In the genomic region with DNA sequence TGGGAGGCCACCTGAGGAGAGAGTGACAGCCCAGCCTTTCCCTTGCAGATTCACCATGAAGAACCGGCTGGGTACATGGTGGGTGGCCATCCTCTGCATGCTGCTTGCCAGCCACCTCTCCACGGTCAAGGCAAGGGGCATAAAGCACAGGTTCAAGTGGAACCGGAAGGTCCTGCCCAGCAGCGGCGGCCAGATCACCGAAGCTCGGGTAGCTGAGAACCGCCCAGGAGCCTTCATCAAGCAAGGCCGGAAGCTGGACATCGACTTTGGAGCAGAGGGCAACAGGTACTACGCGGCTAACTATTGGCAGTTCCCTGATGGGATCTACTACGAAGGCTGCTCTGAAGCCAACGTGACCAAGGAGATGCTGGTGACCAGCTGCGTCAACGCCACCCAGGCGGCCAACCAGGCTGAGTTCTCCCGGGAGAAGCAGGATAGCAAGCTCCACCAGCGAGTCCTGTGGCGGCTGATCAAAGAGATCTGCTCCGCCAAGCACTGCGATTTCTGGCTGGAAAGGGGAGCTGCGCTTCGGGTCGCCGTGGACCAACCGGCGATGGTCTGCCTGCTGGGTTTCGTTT, we compare ENCODE assay signal across 9 mouse cellular contexts. TPM values are rescaled to one million over a fixed set of nuclear protein-coding genes. Genes with fewer than 3 reads are reported as not detected.
DNase-seq lines count a peak whose midpoint lies in the region; ATAC-seq lines count a peak whose summit lies in the region.
"Had no signal": no experiment of that assay in that cellular context is flagged by ENCODE, and none has a peak within 500 bp of the region (broad histone marks: within the 10 kb centered on the region; RNA-seq: fewer than 3 reads in every experiment).

No protein-coding gene starts in this region.

- H3K27ac ChIP-seq in heart, embryonic 14.5 days (replicated peaks in 1 of 2; ENCODE audit: control insufficient read depth in 1 of 2, insufficient read depth in 1 of 2, low read depth in 2 of 2, low read length in 2 of 2): no peak overlapping the region
- H3K27ac ChIP-seq in midbrain, embryonic 13.5 days: no peak overlapping the region

- no peaks in the 10 kb centered on the region for H3K9me3 ChIP-seq in heart, embryonic 14.5 days (ENCODE audit: control insufficient read depth, low read length)
- H3K9me3 ChIP-seq in midbrain, embryonic 13.5 days: no peaks in the 10 kb centered on the region

- peak overlapping the region; percentile 29 to 32 for H3K4me3 ChIP-seq in heart, embryonic 14.5 days (ENCODE audit: control insufficient read depth in 1 of 2, insufficient read depth in 1 of 2, low read depth in 1 of 2, low read length in 2 of 2)
- H3K4me3 ChIP-seq in midbrain, embryonic 13.5 days (replicated peaks): 0 out of 2 replicates have a peak overlapping the region, but pooled peaks have one; percentile 2

- peak overlapping the region; percentile 65 for H3K4me2 ChIP-seq in heart, embryonic 14.5 days (ENCODE audit: low read length)
- H3K4me2 ChIP-seq in midbrain, embryonic 13.5 days (replicated peaks): peak overlapping the region; percentile 41

- no peak for ATAC-seq in heart, embryonic 14.5 days (ENCODE audit: insufficient number of reproducible peaks, insufficient read depth, low FRiP score, low read depth)
- no peak for ATAC-seq in midbrain, embryonic 13.5 days
- ATAC-seq in CD4-positive, CD25-positive, alpha-beta regulatory T cell, adult 4 months: no peak

- H3K4me1 ChIP-seq in heart, embryonic 14.5 days (ENCODE audit: control insufficient read depth in 2 of 2, insufficient read depth in 2 of 2, low read length in 2 of 2): peaks cover 16 to 25% of the 10 kb centered on the region in 2 experiments; a peak in 3 of 4 replicates
- peaks cover 27% of the 10 kb centered on the region for H3K4me1 ChIP-seq in midbrain, embryonic 13.5 days (replicated peaks)

- 15% methylated on average over 29 of the region's 29 CpGs for WGBS in heart, embryonic 14.5 days
- WGBS in midbrain, embryonic 13.5 days: 20% methylated on average over 29 of the region's 29 CpGs

- DNase-seq in urinary bladder, postnatal 14 days (ENCODE audit: low spot score): peak; percentile 7
- no peak for DNase-seq in urinary bladder, postnatal 25 days (ENCODE audit: low spot score)
- DNase-seq in kidney, postnatal 10 days: peak; percentile 25
- no peak for DNase-seq in B cell, adult 2 months
- DNase-seq in urinary bladder, postnatal 36 days (ENCODE audit: low spot score in 2 of 2): no peak

- H3K27me3 ChIP-seq in heart, embryonic 14.5 days (ENCODE audit: control insufficient read depth, insufficient read depth, low read length): peaks cover 21% of the 10 kb centered on the region
- H3K27me3 ChIP-seq in midbrain, embryonic 13.5 days: peaks cover 51% of the 10 kb centered on the region

- H3K9ac ChIP-seq in heart, embryonic 14.5 days (ENCODE audit: low read length): peak overlapping the region; percentile 45
- H3K9ac ChIP-seq in midbrain, embryonic 13.5 days (replicated peaks): peak overlapping the region; percentile 25; the same call in 1 of the 2 replicates

- H3K36me3 ChIP-seq in heart, embryonic 14.5 days (ENCODE audit: control insufficient read depth, insufficient read depth, low read length): no peaks in the 10 kb centered on the region
- no peaks in the 10 kb centered on the region for H3K36me3 ChIP-seq in midbrain, embryonic 13.5 days

RNA-seq across cellular contexts. Expression of gene Prnd, which starts 2.4 kb away (rescaled TPM):
- polyA plus RNA-seq in heart, embryonic 14.5 days (2014; fragmentation: Nextera tagmentation; extraction: Ambion mirVana): 29.7 and 37.8 TPM in 2 replicates
- polyA plus RNA-seq in midbrain, embryonic 13.5 days (2015; fragmentation: Nextera tagmentation; extraction: Ambion mirVana): 8.7 and 9.2 TPM in 2 replicates
- polyA plus RNA-seq in CD4-positive, CD25-positive, alpha-beta regulatory T cell, adult 4 months (2017; shearing (Covaris generic)): under 1 TPM in 1 of 2 experiments, not detected in 1; 0.19 TPM

RNA-seq across cellular contexts. Expression of gene Prn, which starts 43.3 kb away (rescaled TPM):
- not detected in 2 replicates for polyA plus RNA-seq in heart, embryonic 14.5 days (2014; fragmentation: Nextera tagmentation; extraction: Ambion mirVana)
- 0.34 TPM in 1 of 2 replicates, not detected in the other for polyA plus RNA-seq in midbrain, embryonic 13.5 days (2015; fragmentation: Nextera tagmentation; extraction: Ambion mirVana)
- not detected for polyA plus RNA-seq in CD4-positive, CD25-positive, alpha-beta regulatory T cell, adult 4 months (2017; shearing (Covaris generic))
- polyA plus RNA-seq: spleen, adult 2 months had no signal

RNA-seq across cellular contexts. Expression of gene Prnp, which starts 43.3 kb away (rescaled TPM):
- polyA plus RNA-seq in heart, embryonic 14.5 days (2014; fragmentation: Nextera tagmentation; extraction: Ambion mirVana): 69.1 and 75.7 TPM in 2 replicates
- polyA plus RNA-seq in midbrain, embryonic 13.5 days (2015; fragmentation: Nextera tagmentation; extraction: Ambion mirVana): 109 and 114 TPM in 2 replicates
- polyA plus RNA-seq in CD4-positive, CD25-positive, alpha-beta regulatory T cell, adult 4 months (2017; shearing (Covaris generic)): 10 to 100 TPM; 11.8 to 12.3 TPM

Comparison
In these comparisons a context has a peak if more than half of its experiments do, and no peak if none do; other contexts are left out.
1. DNase-seq: peak in urinary bladder, postnatal 14 days (single experiment) and kidney, postnatal 10 days (single experiment); none in urinary bladder, postnatal 25 days (single experiment), B cell, adult 2 months (0 of 2) and urinary bladder, postnatal 36 days (0 of 2).